Mouse (Mus musculus) small intestine, adult 2 months (tissue): ENCODE results near the gene Apbb2.
A peak's percentile ranks its signal among the peaks of the same experiment; 100 is the strongest.

Experiments
- CTCF ChIP-seq: fragments of 200-500 bp; IDR thresholded peaks from 2 replicates; pipeline ENCODE4 v1.5.1; 2012; ENCODE audit warnings: low read depth, mild to moderate bottlenecking, control low read depth, inconsistent platforms, low read length, moderate library complexity, mixed read lengths; ENCODE audit not compliant: insufficient replicate concordance, insufficient read length; ENCODE audit errors: extremely low read depth
- POLR2A ChIP-seq: fragments of 200-500 bp; IDR thresholded peaks from 2 replicates; pipeline ENCODE4 v1.6.1; 2012; ENCODE audit warnings: low read depth, mild to moderate bottlenecking, control low read depth, inconsistent platforms, low read length, moderate library complexity

DNA sequence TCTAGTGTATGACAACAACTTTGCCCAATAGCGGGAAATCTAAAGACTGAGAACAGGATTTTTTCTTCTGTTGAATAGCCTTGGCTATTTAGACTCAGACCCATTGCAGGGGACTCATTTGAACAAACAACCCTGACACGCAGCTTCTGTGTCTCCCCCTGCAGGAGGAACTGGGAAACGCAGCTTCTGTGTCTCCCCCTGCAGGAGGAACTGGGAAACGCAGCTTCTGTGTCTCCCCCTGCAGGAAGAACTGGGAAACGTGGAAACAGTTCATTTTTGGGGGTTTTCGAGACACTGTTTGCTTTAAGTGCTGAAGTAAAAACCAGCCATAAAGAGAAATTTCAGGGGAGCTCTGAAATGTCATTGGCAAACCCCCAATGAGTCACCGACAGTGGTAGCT is 292.2 kb downstream of the Apbb2 start:
- TF ChIP-seq POLR2A (no peak), CTCF (peak; percentile 94; the same call in 1 of the 2 replicates)
